Mouse (Mus musculus) gonadal fat pad, adult 2 months (tissue): ENCODE data around the gene Gm45716. TPM values are rescaled to one million over a fixed set of nuclear protein-coding genes. Genes with fewer than 3 reads are reported as not detected.

Experiments used
- DNase-seq: peaks from one replicate; pipeline ENCODE4 v3.0.0-alpha.2; 2012; ENCODE audit warnings: low read depth
- polyA plus RNA-seq: library from polyadenylated mRNA; depleted of rRNA; stranded (reverse); fragments of >200 nt; gene quantifications from 2 replicates; pipeline ENCODE4 v1.2.3, GENCODE M21; 2012; rRNA removed

Gene Gm45716
- polyA plus RNA-seq, 1 experiment, result 30.7 TPM

- DNase-seq, result no peak
Observed at GRCm38 (mm10) chr11:90284079-90284478, 96.6 kb downstream of the Gm45716 start.

- no peak for DNase-seq
Observed at GRCm38 (mm10) chr11:90284623-90285022, 97.1 kb downstream of the Gm45716 start.

- DNase-seq, result no peak
Observed at GRCm38 (mm10) chr11:90286550-90287154, 99.2 kb downstream of the Gm45716 start.

GRCm38 (mm10) chr11:90291156-90291555, 103.7 kb downstream of the Gm45716 start:
- DNase-seq, result no peak

- no peak for DNase-seq
Observed at GRCm38 (mm10) chr11:90292766-90293165, 105.3 kb downstream of the Gm45716 start.

- no peak for DNase-seq
Observed at GRCm38 (mm10) chr11:90294622-90295021, 107.1 kb downstream of the Gm45716 start.

Other genes starting within 250 kb of the Gm45716 start
- 12.9 and 23.3 TPM in 2 replicates for gene Pctp, start 184.8 kb upstream of the Gm45716 start, polyA plus RNA-seq
- gene Tmem100, start 157.3 kb upstream of the Gm45716 start, polyA plus RNA-seq, result 6.2 and 8.5 TPM in 2 replicates
- gene Mmd, start 61.8 kb downstream of the Gm45716 start, polyA plus RNA-seq, result 224 and 393 TPM in 2 replicates
- gene Hlf, start 203.2 kb downstream of the Gm45716 start, polyA plus RNA-seq, result 12.8 and 14.3 TPM in 2 replicates